Mouse (Mus musculus): Measurements from ENCODE around the gene Bach2.

The Bach2 gene

GRCm38 (mm10) chr4:32520628-32521360 lies 282.2 kb downstream of the Bach2 start:
- DNase-seq (ENCODE audit: extremely low read depth, low read depth, low spot score): no peak

DNA sequence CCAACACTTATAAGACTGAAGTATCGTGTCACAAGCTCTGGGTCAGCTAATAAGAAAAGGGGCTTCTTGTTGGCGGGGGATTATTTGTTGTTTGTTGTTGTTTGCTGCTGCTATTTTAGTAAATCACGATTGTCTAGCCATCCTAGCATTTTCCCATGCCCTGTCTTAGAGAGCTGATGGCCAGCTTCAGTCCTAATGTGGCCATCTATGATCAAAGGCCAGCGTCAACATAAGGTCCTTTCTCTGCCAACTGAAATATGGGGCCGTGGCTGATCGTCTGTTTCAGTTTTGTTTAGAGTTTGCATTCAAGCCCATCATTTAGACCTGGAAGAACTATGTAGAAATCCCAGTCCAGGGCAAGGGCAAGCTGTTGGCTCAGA lies 282.7 kb downstream of the Bach2 start:
- no peak for DNase-seq (ENCODE audit: extremely low read depth, low read depth, low spot score)

DNA sequence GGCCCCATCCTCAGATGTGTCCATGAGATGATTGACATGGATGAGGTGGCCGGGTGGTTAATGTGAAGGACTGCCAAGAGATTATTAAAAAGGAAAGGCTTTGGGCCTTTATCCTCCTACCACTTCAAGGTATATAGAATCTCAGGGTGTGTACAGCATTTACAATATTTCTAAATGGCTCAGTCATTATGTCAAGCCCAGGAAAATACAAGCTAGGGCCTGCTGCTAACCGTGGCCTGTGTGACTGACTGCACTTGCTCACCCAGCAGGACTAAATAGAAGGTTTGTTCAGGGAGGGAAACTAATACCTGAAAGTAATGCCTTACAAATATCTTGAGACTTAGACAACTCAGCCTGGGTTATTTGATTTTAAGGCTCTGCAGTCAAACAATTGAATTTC lies 283.4 kb downstream of the Bach2 start:
- no peak for DNase-seq (ENCODE audit: extremely low read depth, low read depth, low spot score)

GRCm38 (mm10) chr4:32524282-32524681 lies 285.7 kb downstream of the Bach2 start:
- DNase-seq (ENCODE audit: extremely low read depth, low read depth, low spot score): no peak

DNA sequence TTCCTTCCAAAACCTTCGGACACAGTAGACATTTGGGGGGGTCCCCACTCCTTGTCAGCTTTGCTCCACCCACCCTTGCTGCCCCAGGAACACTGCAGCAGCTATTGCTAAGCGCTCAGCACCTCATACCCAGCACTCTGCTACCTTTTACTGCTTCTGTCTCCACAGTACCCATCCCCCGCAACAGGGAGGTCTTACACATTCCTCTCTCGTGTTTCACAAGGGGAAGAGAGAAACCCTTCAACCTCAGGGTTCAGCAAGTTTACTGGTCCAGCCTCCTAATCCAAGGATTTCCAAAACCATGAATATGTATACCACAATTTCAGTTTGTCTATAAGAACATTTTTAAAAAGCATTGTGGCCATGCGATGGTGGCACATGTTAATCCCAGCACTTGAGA lies 286.4 kb downstream of the Bach2 start:
- DNase-seq (ENCODE audit: extremely low read depth, low read depth, low spot score): no peak

GRCm38 (mm10) chr4:32526228-32526836 lies 287.7 kb downstream of the Bach2 start:
- no peak for DNase-seq (ENCODE audit: extremely low read depth, low read depth, low spot score)

GRCm38 (mm10) chr4:32529443-32529995 lies 290.9 kb downstream of the Bach2 start:
- DNase-seq (ENCODE audit: extremely low read depth, low read depth, low spot score): no peak

DNA sequence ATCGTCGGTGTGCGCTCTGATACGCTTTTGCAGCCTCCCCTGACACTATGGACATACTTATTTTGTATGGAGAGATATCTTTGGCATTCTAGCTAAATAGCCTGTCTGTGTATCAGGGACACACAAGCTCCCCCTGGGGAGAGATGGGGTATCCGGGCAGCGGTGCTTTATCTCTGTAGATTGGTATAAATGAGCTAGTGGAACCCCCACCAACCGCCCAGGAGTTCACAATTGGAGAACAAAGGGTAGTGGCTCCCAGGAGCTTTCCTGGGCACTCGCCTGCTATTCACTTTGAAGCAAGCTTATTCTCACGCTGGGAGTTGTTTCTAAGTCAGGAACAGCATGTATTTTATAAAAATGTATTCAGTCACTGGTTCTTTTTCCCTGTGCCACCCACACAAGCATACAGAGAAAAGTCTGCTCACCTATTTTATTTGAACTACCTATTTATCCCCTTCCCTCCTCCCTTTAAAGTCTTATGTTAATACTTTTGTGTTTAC lies 291.9 kb downstream of the Bach2 start:
- no peak for DNase-seq (ENCODE audit: extremely low read depth, low read depth, low spot score)

DNA sequence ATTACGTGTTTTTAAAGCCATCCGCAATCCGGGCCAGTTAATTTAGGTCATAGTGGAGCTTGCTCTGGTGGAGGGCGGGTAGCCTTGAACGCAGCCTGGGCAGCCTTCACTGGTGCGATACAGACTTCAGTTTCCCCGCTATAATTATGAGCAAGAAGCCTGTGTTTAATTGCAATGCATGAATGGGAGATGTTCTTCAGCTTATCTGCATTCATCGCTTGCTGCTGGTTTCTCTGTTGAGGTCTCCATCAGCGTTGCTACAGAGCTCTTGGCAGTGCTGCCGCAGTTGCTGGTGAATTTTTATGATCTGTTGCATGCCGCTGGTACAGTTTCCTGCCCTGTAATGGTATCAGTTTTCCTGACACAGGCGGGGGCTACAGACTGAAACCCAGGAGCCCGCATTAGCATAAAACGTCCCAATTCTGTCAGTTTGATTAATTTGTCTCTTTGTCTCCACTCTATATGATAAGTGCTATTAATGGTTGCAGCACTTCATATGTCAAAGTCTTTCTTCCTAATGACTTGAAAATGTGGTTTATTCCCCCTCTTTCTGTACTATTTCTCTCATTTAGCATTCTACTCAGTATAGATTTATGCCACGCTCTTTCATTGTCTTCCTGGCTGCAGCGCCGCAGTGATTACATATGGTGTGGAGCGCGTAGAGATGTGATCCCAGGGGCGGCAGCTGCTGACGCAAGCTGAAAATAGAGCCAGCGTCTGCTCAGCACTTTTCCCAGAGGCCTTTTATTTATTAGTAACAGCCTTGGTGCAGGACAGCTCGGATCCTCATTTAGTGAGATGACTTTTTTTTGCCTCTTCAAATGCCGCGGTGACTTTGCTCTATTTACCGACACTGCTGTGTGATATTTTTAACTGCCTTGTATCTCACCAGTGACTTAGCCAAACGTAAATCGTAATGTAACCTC lies 292.6 kb downstream of the Bach2 start:
- DNase-seq (ENCODE audit: extremely low read depth, low read depth, low spot score): no peak

- DNase-seq (ENCODE audit: extremely low read depth, low read depth, low spot score): no peak
Observed at GRCm38 (mm10) chr4:32532079-32532478, 293.5 kb downstream of the Bach2 start.

GRCm38 (mm10) chr4:32533735-32534134 lies 295.1 kb downstream of the Bach2 start:
- DNase-seq (ENCODE audit: extremely low read depth, low read depth, low spot score): no peak

DNA sequence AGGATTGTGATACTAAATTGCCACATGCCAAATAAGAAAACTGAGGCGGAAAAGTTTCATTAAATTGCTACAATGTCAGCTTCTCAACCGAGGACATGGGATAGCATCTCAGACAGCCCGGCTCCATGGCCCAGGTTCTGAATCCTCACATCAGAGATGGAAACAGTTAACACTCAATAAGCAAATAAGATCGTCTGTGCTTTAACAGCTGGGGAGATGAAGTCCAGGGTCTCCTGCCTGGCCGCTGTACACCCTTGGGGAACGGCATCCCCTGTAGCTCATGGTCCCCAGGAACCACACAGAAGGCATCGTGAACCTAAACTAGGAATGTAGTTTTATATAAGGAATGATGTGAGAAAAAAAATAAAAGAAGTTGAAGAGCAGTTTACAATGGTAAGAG lies 297.0 kb downstream of the Bach2 start:
- no peak for DNase-seq (ENCODE audit: extremely low read depth, low read depth, low spot score)

DNA sequence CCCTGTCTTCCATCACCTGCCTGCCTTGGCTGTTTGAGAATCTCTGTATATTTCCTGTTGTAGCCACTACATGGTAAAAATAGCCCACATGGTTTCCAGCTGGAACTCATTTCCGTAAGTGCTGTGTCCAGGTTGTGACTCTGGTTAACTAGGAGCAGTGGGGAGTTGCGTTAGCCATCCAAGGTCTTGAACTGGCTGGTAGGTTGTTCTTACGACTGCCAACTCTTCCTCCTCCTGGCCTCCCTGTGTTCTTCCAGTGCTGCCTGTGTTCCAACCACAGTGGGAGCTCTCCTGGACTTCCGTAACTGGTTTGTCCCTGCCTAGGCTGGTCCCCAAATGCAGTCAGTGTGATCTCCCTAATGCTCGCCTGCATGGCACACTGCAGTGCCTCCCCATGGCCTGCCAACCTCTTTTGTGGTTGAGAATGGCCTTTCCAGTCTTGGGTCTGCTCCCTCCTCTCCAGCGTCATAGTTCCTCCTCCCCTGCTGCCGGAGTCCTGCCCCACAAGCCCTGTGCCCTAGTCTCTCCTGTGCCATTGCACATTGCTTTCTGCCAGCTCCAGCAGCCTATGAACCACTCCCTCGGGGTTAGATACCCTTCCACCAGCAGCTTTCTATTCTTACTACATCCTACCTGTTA lies 298.4 kb downstream of the Bach2 start:
- peak; percentile 92 for DNase-seq (ENCODE audit: extremely low read depth, low read depth, low spot score)

GRCm38 (mm10) chr4:32538088-32538487 lies 299.5 kb downstream of the Bach2 start:
- DNase-seq (ENCODE audit: extremely low read depth, low read depth, low spot score): no peak

DNA sequence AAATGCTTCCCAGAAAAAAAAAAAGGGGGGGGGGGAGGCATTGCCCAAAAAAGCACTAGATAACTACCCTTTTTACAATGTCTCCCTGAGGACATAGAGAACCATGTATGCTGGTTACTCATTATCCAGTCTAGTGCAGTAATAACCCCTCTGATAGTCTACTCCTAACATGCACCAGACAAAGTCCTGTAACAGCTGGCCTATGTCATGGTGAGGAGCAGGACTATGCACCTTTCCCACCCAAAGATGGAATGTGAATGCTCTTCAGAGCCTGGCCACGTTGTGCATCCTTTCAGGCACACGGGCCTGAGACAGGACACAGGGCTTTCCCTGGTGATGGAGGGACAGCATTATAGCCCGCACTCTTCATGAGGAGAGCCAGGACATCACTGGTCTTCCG lies 299.9 kb downstream of the Bach2 start:
- no peak for DNase-seq (ENCODE audit: extremely low read depth, low read depth, low spot score)

DNA sequence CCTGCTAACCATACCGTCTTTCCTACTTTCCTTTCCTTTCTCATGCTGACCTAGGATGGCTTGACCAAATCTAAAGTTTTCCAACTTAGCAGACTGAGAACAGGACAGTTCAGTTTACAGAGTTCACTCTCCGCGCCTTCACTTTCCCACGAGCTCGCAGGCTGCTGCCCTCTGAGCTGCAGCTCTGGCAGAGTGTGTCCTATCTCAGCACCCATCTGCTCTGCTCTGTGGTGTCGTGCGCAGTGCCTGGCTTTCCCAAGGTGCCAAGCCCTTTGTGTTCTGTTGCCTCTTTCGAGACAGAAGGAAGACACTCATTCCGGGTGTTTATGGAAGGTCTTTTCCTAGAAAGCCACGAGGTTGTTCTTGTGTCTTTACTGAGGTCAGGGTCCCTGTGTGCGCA lies 300.4 kb downstream of the Bach2 start:
- no peak for DNase-seq (ENCODE audit: extremely low read depth, low read depth, low spot score)

GRCm38 (mm10) chr4:32544821-32545545 lies 306.4 kb downstream of the Bach2 start:
- no peak for DNase-seq (ENCODE audit: extremely low read depth, low read depth, low spot score)

GRCm38 (mm10) chr4:32545548-32545947 lies 306.9 kb downstream of the Bach2 start:
- no peak for DNase-seq (ENCODE audit: extremely low read depth, low read depth, low spot score)

DNA sequence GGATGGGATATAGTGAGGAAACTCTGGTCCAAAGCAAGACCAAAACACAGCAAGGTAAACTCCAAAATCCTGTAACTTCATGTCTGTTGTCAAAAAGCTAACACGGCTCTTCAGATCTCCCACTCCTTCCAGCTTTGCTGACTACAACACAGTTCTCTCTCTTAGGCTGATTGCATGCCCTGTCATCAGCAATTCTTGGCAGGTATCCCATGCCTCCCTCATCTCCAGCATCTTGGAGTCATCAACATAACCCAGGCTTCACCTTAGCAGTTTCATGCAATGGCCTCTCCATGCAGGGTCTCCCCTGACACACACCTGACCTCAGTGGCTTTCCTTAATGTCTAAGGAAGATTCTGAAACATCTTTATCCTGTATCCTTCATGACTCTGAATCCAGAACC lies 310.5 kb downstream of the Bach2 start:
- no peak for DNase-seq (ENCODE audit: extremely low read depth, low read depth, low spot score)

- DNase-seq (ENCODE audit: extremely low read depth, low read depth, low spot score): no peak
Observed at GRCm38 (mm10) chr4:32551337-32551736, 312.7 kb downstream of the Bach2 start.

Data from fat pad, adult 2 months (tissue).